Mouse (Mus musculus) liver, embryonic 14.5 days (tissue): ENCODE results near the gene Eif4e2.

Experiments
- CTCF ChIP-seq: IDR thresholded peaks from 2 replicates; pipeline ENCODE4 v1.5.1; 2016; ENCODE audit warnings: antibody characterized with exemption, low read depth, control low read depth
- EP300 ChIP-seq: IDR thresholded peaks from 2 replicates; pipeline ENCODE4 v1.6.1; 2016; ENCODE audit warnings: antibody characterized with exemption, low read depth

DNA sequence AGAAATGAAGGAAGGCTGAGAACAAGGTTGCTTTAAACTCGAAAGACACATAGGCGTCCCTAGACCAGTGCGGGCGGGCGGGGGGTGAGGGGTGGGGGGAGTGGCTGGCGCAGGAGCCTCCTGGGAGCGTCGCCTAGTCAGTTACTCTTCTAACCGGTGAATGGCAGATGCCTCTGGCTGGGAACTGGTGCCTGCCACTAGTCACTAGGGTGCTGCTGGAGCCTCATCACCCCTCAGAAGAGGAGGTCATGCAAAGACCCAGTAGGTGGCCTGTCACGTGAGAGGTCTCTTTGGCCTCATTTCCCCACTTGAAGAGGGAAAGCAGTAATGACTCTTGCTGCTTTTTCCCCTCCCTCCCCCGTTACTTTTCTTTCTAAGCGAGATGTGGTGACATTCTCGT lies 51.5 kb downstream of the Eif4e2 start:
- no peak for TF ChIP-seq CTCF
- no peak for TF ChIP-seq EP300
